Mouse (Mus musculus) embryonic facial prominence, embryonic 11.5 days (tissue): ENCODE results near the gene Scamp1. TPM values are rescaled to one million over a fixed set of nuclear protein-coding genes. Genes with fewer than 3 reads are reported as not detected.

ENCODE experiments used
- ATAC-seq: fragments of 200-750 bp; cut with Nextera tagmentation; replicated peaks from 2 replicates; pipeline ENCODE4 v1.8.0; 2017; ENCODE audit warnings: low read depth; ENCODE audit not compliant: insufficient number of reproducible peaks, low FRiP score, low TSS enrichment
- DNase-seq: peaks from one replicate; pipeline ENCODE4 v3.0.0-alpha.2; 2015; ENCODE audit warnings: low spot score
- H3K27ac ChIP-seq: fragments of 300-500 bp; sonication (generic); replicated peaks from 2 replicates; pipeline ENCODE4 v1.5.1; 2014; ENCODE audit warnings: mild to moderate bottlenecking, low read depth, low read length, control low read depth
- H3K27me3 ChIP-seq: fragments of 300-500 bp; sonication (generic); 2 replicates; pipeline ENCODE4 v1.6.1; 2014; ENCODE audit warnings: mild to moderate bottlenecking, low read length, moderate library complexity, mixed read lengths; ENCODE audit not compliant: control insufficient read depth, insufficient read depth
- H3K36me3 ChIP-seq: fragments of 300-500 bp; sonication (generic); replicated peaks from 2 replicates; pipeline ENCODE4 v1.6.1; 2014; ENCODE audit warnings: low read depth, mild to moderate bottlenecking, low read length, moderate library complexity, mixed read lengths; ENCODE audit not compliant: control insufficient read depth, insufficient read depth
- H3K4me1 ChIP-seq: fragments of 300-500 bp; sonication (generic); 2 replicates; pipeline ENCODE4 v1.6.1; 2014; ENCODE audit warnings: low read length, mixed read lengths; ENCODE audit not compliant: control insufficient read depth, insufficient read depth
- H3K4me2 ChIP-seq: fragments of 300-500 bp; sonication (generic); 2 replicates; pipeline ENCODE4 v1.6.1; 2014; ENCODE audit warnings: low read depth, mild to moderate bottlenecking, control low read depth, low read length, moderate library complexity
- H3K4me3 ChIP-seq: fragments of 300-500 bp; sonication (generic); 2 replicates; pipeline ENCODE4 v1.5.1; 2014; ENCODE audit warnings: low read depth, low read length, control low read depth
- H3K9ac ChIP-seq: fragments of 300-500 bp; sonication (generic); replicated peaks from 2 replicates; pipeline ENCODE4 v1.6.1; 2014; ENCODE audit warnings: mild to moderate bottlenecking, control low read depth, low read length
- H3K9me3 ChIP-seq: fragments of 300-500 bp; sonication (generic); replicated peaks from 2 replicates; pipeline ENCODE4 v1.6.1; 2016; ENCODE audit warnings: mild to moderate bottlenecking, low read length, inconsistent platforms, mixed read lengths; ENCODE audit not compliant: control insufficient read depth
- WGBS: fragments of 180-500 bp; shearing (Covaris S2); extraction: QIAGEN DNeasy Blood & Tissue Kit; methylation state at CpG from one replicate; pipeline ENCODE4 v1.1.7; 2014; 5-methylcytosine and 5-hydroxymethylcytosine counted together
- polyA plus RNA-seq: library from polyadenylated mRNA; unstranded; fragments of >200 nt; fragmentation: Nextera tagmentation; extraction: Ambion mirVana; gene quantifications from 2 replicates; pipeline ENCODE4 v1.2.1, GENCODE M21; 2014

Gene Scamp1
- polyA plus RNA-seq, 1 experiment from 2014 or later, result 26.2 TPM

- H3K36me3 ChIP-seq, result no peaks in the 10 kb centered on the region
- no peak overlapping the region for H3K9ac ChIP-seq
- H3K27me3 ChIP-seq, result no peaks in the 10 kb centered on the region
- DNase-seq (no peak), ATAC-seq (no peak)
- no peak overlapping the region for H3K4me3 ChIP-seq
- H3K27ac ChIP-seq, result no peak overlapping the region
- no peaks in the 10 kb centered on the region for H3K9me3 ChIP-seq
- WGBS, result 70% methylated on average over 2 of the region's 2 CpGs
- no peaks in the 10 kb centered on the region for H3K4me1 ChIP-seq
- no peak overlapping the region for H3K4me2 ChIP-seq
Observed at GRCm38 (mm10) chr13:94308279-94308678, 22.6 kb upstream of the Scamp1 start.

GRCm38 (mm10) chr13:94307531-94307930 is 21.9 kb upstream of the Scamp1 start:
- H3K27me3 ChIP-seq, result no peaks in the 10 kb centered on the region
- ATAC-seq, result no peak
- H3K36me3 ChIP-seq, result no peaks in the 10 kb centered on the region
- H3K4me2 ChIP-seq, result no peak overlapping the region
- no peak overlapping the region for H3K27ac ChIP-seq
- no peak overlapping the region for H3K4me3 ChIP-seq
- 89% methylated on average over 7 of the region's 7 CpGs for WGBS
- H3K9me3 ChIP-seq, result no peaks in the 10 kb centered on the region
- no peak overlapping the region for H3K9ac ChIP-seq
- H3K4me1 ChIP-seq, result no peaks in the 10 kb centered on the region
- no peak for DNase-seq

GRCm38 (mm10) chr13:94306968-94307289 is 21.3 kb upstream of the Scamp1 start:
- Histone ChIP-seq H3K4me2 (peak overlapping the region; percentile 19; the same call in 1 of the 2 replicates), H3K27ac (no peak overlapping the region), H3K4me3 (no peak overlapping the region), H3K9ac (peak overlapping the region; percentile 32), H3K27me3 (no peaks in the 10 kb centered on the region), H3K4me1 (no peaks in the 10 kb centered on the region), H3K36me3 (no peaks in the 10 kb centered on the region), H3K9me3 (no peaks in the 10 kb centered on the region)
- WGBS, result 28% methylated on average over 5 of the region's 5 CpGs
- ATAC-seq (no peak), DNase-seq (no peak)

GRCm38 (mm10) chr13:94306277-94306967 is 20.8 kb upstream of the Scamp1 start:
- Histone ChIP-seq H3K4me3 (no peak overlapping the region), H3K36me3 (no peaks in the 10 kb centered on the region), H3K9me3 (no peaks in the 10 kb centered on the region), H3K4me1 (no peaks in the 10 kb centered on the region), H3K4me2 (peak overlapping the region; percentile 19; the same call in 1 of the 2 replicates), H3K27ac (no peak overlapping the region), H3K27me3 (no peaks in the 10 kb centered on the region), H3K9ac (peak overlapping the region; percentile 32)
- DNase-seq (peak; percentile 73), ATAC-seq (peak; percentile 80)
- 43% methylated on average over 18 of the region's 18 CpGs for WGBS

- ATAC-seq (no peak), DNase-seq (no peak)
- no peaks in the 10 kb centered on the region for H3K4me1 ChIP-seq
- no peak overlapping the region for H3K9ac ChIP-seq
- H3K27ac ChIP-seq, result no peak overlapping the region
- H3K27me3 ChIP-seq, result no peaks in the 10 kb centered on the region
- no peaks in the 10 kb centered on the region for H3K9me3 ChIP-seq
- no peak overlapping the region for H3K4me3 ChIP-seq
- H3K4me2 ChIP-seq, result no peak overlapping the region
- H3K36me3 ChIP-seq, result no peaks in the 10 kb centered on the region
- 52% methylated on average over 7 of the region's 7 CpGs for WGBS
Observed at GRCm38 (mm10) chr13:94300946-94301538, 15.4 kb upstream of the Scamp1 start.

- WGBS, result 90% methylated on average over 4 of the region's 4 CpGs
- no peaks in the 10 kb centered on the region for H3K36me3 ChIP-seq
- H3K9me3 ChIP-seq, result no peaks in the 10 kb centered on the region
- no peak overlapping the region for H3K4me2 ChIP-seq
- H3K9ac ChIP-seq, result no peak overlapping the region
- no peaks in the 10 kb centered on the region for H3K4me1 ChIP-seq
- H3K4me3 ChIP-seq, result no peak overlapping the region
- no peak for DNase-seq
- H3K27me3 ChIP-seq, result no peaks in the 10 kb centered on the region
- H3K27ac ChIP-seq, result no peak overlapping the region
- ATAC-seq, result no peak
Observed at GRCm38 (mm10) chr13:94300232-94300631, 14.6 kb upstream of the Scamp1 start.

GRCm38 (mm10) chr13:94298401-94298800 is 12.7 kb upstream of the Scamp1 start:
- no peak for ATAC-seq
- H3K27ac ChIP-seq, result no peak overlapping the region
- 66% methylated on average over 4 of the region's 4 CpGs for WGBS
- no peak for DNase-seq
- H3K9ac ChIP-seq, result no peak overlapping the region
- H3K4me2 ChIP-seq, result no peak overlapping the region
- H3K36me3 ChIP-seq, result no peaks in the 10 kb centered on the region
- H3K27me3 ChIP-seq, result no peaks in the 10 kb centered on the region
- H3K4me3 ChIP-seq, result no peak overlapping the region
- H3K9me3 ChIP-seq, result no peaks in the 10 kb centered on the region
- H3K4me1 ChIP-seq, result no peaks in the 10 kb centered on the region

- WGBS, result 86% methylated on average over 11 of the region's 11 CpGs
- H3K36me3 ChIP-seq, result no peaks in the 10 kb centered on the region
- ATAC-seq (no peak), DNase-seq (no peak)
- H3K4me1 ChIP-seq, result no peaks in the 10 kb centered on the region
- H3K27ac ChIP-seq, result no peak overlapping the region
- H3K9ac ChIP-seq, result no peak overlapping the region
- H3K4me2 ChIP-seq, result no peak overlapping the region
- no peak overlapping the region for H3K4me3 ChIP-seq
- H3K9me3 ChIP-seq, result no peaks in the 10 kb centered on the region
- no peaks in the 10 kb centered on the region for H3K27me3 ChIP-seq
Observed at GRCm38 (mm10) chr13:94296371-94296770, 10.7 kb upstream of the Scamp1 start.
